13 mouse cellular contexts compared by ENCODE assay signal in the genomic region with DNA sequence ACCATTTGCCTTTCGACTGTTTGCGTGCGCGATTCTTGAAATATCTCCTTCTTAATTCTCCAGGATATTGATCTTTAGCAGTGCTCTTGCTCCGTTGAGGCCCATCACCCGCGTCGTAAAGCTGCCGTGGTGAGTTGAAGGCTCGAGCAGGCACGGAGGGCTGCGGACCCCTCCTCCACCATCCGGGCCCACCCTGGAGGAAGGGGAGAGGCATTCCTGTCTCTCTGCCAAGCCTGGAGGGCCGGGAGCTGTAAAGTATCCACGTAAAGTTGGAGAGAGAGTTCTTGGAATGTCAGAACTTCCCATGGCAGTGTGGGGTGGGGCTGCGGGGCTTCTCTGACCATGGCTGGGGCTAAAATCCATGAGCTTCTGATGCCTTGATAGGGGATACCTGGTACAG.
A peak's percentile ranks its signal among the peaks of the same experiment; 100 is the strongest.
DNase-seq lines count a peak whose midpoint lies in the region; ATAC-seq and TF ChIP-seq lines count a peak whose summit lies in the region.
"Had no signal": no experiment of that assay in that cellular context is flagged by ENCODE, and none has a peak within 500 bp of the region (broad histone marks: within the 10 kb centered on the region; RNA-seq: fewer than 3 reads in every experiment).

No protein-coding gene starts in this region.

- H3K9me3 ChIP-seq in heart, embryonic 13.5 days, result no peaks in the 10 kb centered on the region
- H3K9me3 ChIP-seq in neural tube, embryonic 13.5 days, result no peaks in the 10 kb centered on the region
- H3K9me3 ChIP-seq in limb, embryonic 11.5 days (ENCODE audit: control insufficient read depth, low read length), result no peaks in the 10 kb centered on the region
- no peaks in the 10 kb centered on the region for H3K9me3 ChIP-seq in stomach, postnatal 0 days (ENCODE audit: control insufficient read depth, low read length)
- H3K9me3 ChIP-seq: hindbrain, embryonic 15.5 days; liver, embryonic 13.5 days had no signal

- DNase-seq in heart, postnatal 25 days (ENCODE audit: low spot score), result no peak
- DNase-seq in neural tube, embryonic 10.5 days (ENCODE audit: extremely low spot score, low spot score), result no peak
- DNase-seq in limb, embryonic 11.5 days (ENCODE audit: low spot score), result peak; percentile 75
- DNase-seq in stomach, postnatal 0 days (ENCODE audit: low spot score), result no peak
- DNase-seq in adrenal gland, postnatal 4 days (ENCODE audit: low spot score in 2 of 2), result no peak
- DNase-seq: cerebellum, adult 18-20 months; gastrocnemius, postnatal 36 days; liver, embryonic 13.5 days; thymus, adult 2 months had no signal

- intact Hi-C loops in heart, postnatal 25 days (cut with DNase I), result no loop called here

- no peak overlapping the region for H3K27ac ChIP-seq in heart, embryonic 13.5 days (replicated peaks)
- H3K27ac ChIP-seq in neural tube, embryonic 13.5 days (replicated peaks), result 0 out of 2 replicates have a peak overlapping the region, but pooled peaks have one; percentile 33
- H3K27ac ChIP-seq in limb, embryonic 11.5 days (replicated peaks; ENCODE audit: low read depth, low read length), result peak overlapping the region; percentile 52; the same call in 1 of the 2 replicates
- H3K27ac ChIP-seq in stomach, postnatal 0 days (replicated peaks), result no peak overlapping the region
- H3K27ac ChIP-seq: hindbrain, embryonic 15.5 days; liver, embryonic 13.5 days had no signal

- TF ChIP-seq EP300 in stomach, postnatal 0 days (optimal IDR thresholded peaks at IDR 0.05), result no peak

- no peak for ATAC-seq in heart, embryonic 13.5 days (ENCODE audit: extremely low read depth, insufficient number of reproducible peaks, low FRiP score, low TSS enrichment)
- peak; percentile 44; the same call in 1 of the 2 replicates for ATAC-seq in neural tube, embryonic 13.5 days (ENCODE audit: low read depth)
- ATAC-seq in limb, embryonic 11.5 days (ENCODE audit: insufficient number of reproducible peaks, low FRiP score, low TSS enrichment, low read depth), result peak; percentile 55; the same call in 1 of the 2 replicates
- ATAC-seq in stomach, postnatal 0 days (ENCODE audit: low FRiP score, low TSS enrichment), result no peak
- no peak for ATAC-seq in megakaryocyte-erythroid progenitor cell, adult 5-6 weeks (replicated peaks; ENCODE audit: low FRiP score, low TSS enrichment, poor library complexity, severe bottlenecking)

- H3K27me3 ChIP-seq in heart, embryonic 13.5 days (replicated peaks), result no peaks in the 10 kb centered on the region; the same call in none of the 2 replicates
- no peaks in the 10 kb centered on the region for H3K27me3 ChIP-seq in neural tube, embryonic 13.5 days
- no peaks in the 10 kb centered on the region for H3K27me3 ChIP-seq in limb, embryonic 11.5 days (ENCODE audit: control insufficient read depth, insufficient read depth, low read length)
- no peaks in the 10 kb centered on the region for H3K27me3 ChIP-seq in stomach, postnatal 0 days (ENCODE audit: control insufficient read depth, insufficient read depth, low read length)
- H3K27me3 ChIP-seq: hindbrain, embryonic 15.5 days; liver, embryonic 13.5 days had no signal

- no peak overlapping the region for H3K4me3 ChIP-seq in heart, embryonic 13.5 days
- no peak overlapping the region for H3K4me3 ChIP-seq in neural tube, embryonic 13.5 days
- H3K4me3 ChIP-seq in limb, embryonic 11.5 days (ENCODE audit: low read depth, low read length), result no peak overlapping the region
- H3K4me3 ChIP-seq in stomach, postnatal 0 days (ENCODE audit: low read depth, low read length), result no peak overlapping the region
- H3K4me3 ChIP-seq: hindbrain, embryonic 15.5 days; liver, embryonic 13.5 days had no signal

- 45% methylated on average over 16 of the region's 16 CpGs for WGBS in heart, embryonic 13.5 days
- WGBS in neural tube, embryonic 13.5 days, result 42% methylated on average over 16 of the region's 16 CpGs
- 24% methylated on average over 16 of the region's 16 CpGs for WGBS in limb, embryonic 11.5 days
- WGBS in stomach, postnatal 0 days, result 28% methylated on average over 16 of the region's 16 CpGs

- H3K4me2 ChIP-seq in heart, embryonic 13.5 days, result peak overlapping the region; percentile 28; the same call in 1 of the 2 replicates
- H3K4me2 ChIP-seq in neural tube, embryonic 13.5 days, result 0 out of 2 replicates have a peak overlapping the region, but pooled peaks have one; percentile 1
- peak overlapping the region; percentile 22; the same call in 1 of the 2 replicates for H3K4me2 ChIP-seq in limb, embryonic 11.5 days (ENCODE audit: low read depth, severe bottlenecking)
- H3K4me2 ChIP-seq in stomach, postnatal 0 days (replicated peaks; ENCODE audit: low read depth), result 0 out of 2 replicates have a peak overlapping the region, but pooled peaks have one; percentile 3
- H3K4me2 ChIP-seq: hindbrain, embryonic 15.5 days; liver, embryonic 13.5 days had no signal

- H3K36me3 ChIP-seq in heart, embryonic 13.5 days, result no peaks in the 10 kb centered on the region
- H3K36me3 ChIP-seq in neural tube, embryonic 13.5 days, result no peaks in the 10 kb centered on the region
- H3K36me3 ChIP-seq in limb, embryonic 11.5 days (ENCODE audit: control insufficient read depth, insufficient read depth, low read length), result no peaks in the 10 kb centered on the region
- H3K36me3 ChIP-seq in stomach, postnatal 0 days (ENCODE audit: control insufficient read depth, insufficient read depth, low read length), result no peaks in the 10 kb centered on the region
- H3K36me3 ChIP-seq: hindbrain, embryonic 15.5 days; liver, embryonic 13.5 days had no signal

- H3K4me1 ChIP-seq in heart, embryonic 13.5 days, result peaks cover 13% of the 10 kb centered on the region; the same call in 1 of the 2 replicates
- peaks cover 24% of the 10 kb centered on the region for H3K4me1 ChIP-seq in neural tube, embryonic 13.5 days (replicated peaks)
- H3K4me1 ChIP-seq in limb, embryonic 11.5 days (ENCODE audit: control insufficient read depth, insufficient read depth, low read length), result peaks cover 26% of the 10 kb centered on the region
- H3K4me1 ChIP-seq in stomach, postnatal 0 days (replicated peaks; ENCODE audit: control insufficient read depth, insufficient read depth), result 0 out of 2 replicates have a peak, but pooled peaks cover 4% of the 10 kb centered on the region
- H3K4me1 ChIP-seq: liver, embryonic 13.5 days had no signal

- no peak overlapping the region for H3K9ac ChIP-seq in heart, embryonic 13.5 days
- no peak overlapping the region for H3K9ac ChIP-seq in neural tube, embryonic 13.5 days
- H3K9ac ChIP-seq in limb, embryonic 11.5 days (ENCODE audit: low read length), result peak overlapping the region; percentile 2; the same call in 1 of the 2 replicates
- H3K9ac ChIP-seq in stomach, postnatal 0 days (ENCODE audit: low read length), result no peak overlapping the region
- H3K9ac ChIP-seq: hindbrain, embryonic 15.5 days; liver, embryonic 13.5 days had no signal

- TF ChIP-seq CTCF in stomach, postnatal 0 days (IDR thresholded peaks at IDR 0.05; ENCODE audit: low read depth), result no peak

Comparison
In these comparisons a context has a peak if more than half of its experiments do, and no peak if none do; other contexts are left out.
1. ATAC-seq: peak in neural tube, embryonic 13.5 days (single experiment) and limb, embryonic 11.5 days (single experiment); none in heart, embryonic 13.5 days (single experiment), stomach, postnatal 0 days (single experiment) and megakaryocyte-erythroid progenitor cell, adult 5-6 weeks (single experiment).
2. H3K27ac ChIP-seq: peak in neural tube, embryonic 13.5 days (single experiment) and limb, embryonic 11.5 days (single experiment); none in heart, embryonic 13.5 days (single experiment) and stomach, postnatal 0 days (single experiment).
3. Peak in every context shown above with its lines, with median percentiles within 50 percentile points of each other: H3K4me2 ChIP-seq.